Mouse (Mus musculus): ENCODE measurements around the gene Znrf3.
A peak's percentile ranks its signal among the peaks of the same experiment; 100 is the strongest.

The Znrf3 gene

DNA sequence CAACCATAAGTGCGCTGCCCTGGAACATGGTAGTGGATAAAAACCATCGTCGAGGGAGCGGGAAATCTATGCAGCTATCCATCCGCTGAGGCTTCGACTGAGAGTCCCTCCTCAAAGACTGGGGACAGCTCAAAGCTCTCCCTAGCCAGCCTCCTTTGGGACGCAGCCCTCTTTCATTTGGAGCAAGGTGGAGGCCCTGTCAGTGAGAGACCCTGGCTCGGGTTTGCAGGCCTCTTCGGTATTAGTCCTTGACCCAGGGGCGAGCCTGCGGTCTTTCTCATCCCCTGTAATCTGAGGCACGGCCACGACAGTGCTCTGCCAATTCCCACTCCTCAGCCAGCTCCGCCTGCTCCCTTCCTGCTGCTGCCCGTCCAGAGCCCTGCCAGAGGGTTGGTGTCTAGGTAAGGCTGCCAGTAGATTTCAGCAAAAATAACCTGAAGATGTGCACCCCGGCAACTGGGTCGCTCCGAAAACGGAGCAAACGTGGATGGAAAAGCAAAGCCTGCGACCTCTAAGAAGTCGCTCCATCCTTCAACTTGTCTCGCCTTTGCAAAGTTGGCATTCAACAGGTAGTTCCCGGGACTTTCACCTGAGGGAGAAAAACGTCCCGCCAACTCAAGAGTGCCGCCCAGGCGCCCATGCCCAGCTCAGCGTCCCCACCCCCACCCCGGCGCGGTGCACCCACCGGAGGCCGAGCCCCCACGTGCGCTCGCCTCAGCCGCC is 975 bp downstream of the Znrf3 start:
- DNase-seq (ENCODE audit: inconsistent age in 2 of 2, low spot score in 1 of 2), result peak; percentile 63 to 83

DNA sequence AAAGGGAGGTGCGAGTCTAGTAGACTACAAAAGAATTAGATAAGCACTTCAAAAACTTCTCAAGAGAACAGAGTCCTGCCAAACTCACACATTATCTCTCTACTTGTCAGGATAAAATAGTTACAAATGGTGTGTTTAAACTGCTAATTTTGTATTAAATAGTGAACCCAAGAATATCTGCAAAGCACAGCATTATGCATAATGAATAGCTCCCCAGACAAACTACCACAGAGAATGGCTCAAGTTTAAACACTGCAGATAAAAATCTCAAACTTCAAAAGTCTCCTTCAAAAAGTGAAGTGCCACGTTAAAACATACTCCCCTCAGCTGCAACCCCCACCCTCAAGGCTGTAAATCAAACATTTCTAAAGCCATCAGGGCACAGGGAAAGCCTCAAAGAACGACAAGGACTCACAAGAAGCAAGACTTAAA is 2.0 kb downstream of the Znrf3 start:
- peak in 1 of 2 experiments; percentile 49 for DNase-seq (ENCODE audit: inconsistent age in 2 of 2, low spot score in 1 of 2)

DNA sequence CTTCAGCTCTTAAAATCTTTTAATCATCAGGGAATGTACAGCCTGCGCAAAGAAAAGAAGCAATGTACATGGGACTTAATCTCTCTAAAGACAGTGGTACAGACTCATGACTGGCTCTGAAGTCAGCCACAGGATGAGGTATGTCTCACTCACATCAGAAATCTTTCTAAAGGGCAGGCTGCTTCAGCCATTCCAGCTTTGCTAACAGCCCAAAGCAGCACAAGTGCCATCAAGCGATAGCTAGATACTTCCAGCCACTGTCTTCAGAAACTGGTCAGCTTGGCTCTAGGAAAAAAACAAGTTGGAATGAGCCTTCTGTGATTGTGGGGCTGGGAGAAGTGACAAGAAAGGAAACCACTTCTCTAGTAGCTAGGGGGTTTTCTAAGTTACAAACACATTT is 7.0 kb downstream of the Znrf3 start:
- DNase-seq (ENCODE audit: inconsistent age in 2 of 2, low spot score in 1 of 2), result peak in 1 of 2 experiments; percentile 60

DNA sequence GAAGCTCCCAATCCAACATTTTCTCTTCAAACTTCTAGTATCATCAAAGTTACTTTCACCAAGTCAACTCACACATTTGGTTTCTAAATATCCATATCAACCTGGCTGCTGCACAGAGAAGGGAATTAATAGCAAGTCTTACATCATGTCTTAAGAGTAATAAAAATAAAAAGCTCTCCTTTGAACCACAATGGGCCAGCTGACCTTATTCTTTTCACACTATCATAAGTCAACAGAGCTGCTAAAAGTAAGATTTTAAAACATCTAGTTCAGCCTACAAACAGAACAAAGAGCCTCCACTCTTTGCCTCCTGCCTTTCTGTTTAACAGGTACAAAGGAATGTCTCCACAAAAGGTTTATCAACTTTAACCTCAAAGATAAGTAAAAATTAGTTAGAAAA is 7.7 kb downstream of the Znrf3 start:
- DNase-seq (ENCODE audit: inconsistent age in 2 of 2, low spot score in 1 of 2), result no peak

DNA sequence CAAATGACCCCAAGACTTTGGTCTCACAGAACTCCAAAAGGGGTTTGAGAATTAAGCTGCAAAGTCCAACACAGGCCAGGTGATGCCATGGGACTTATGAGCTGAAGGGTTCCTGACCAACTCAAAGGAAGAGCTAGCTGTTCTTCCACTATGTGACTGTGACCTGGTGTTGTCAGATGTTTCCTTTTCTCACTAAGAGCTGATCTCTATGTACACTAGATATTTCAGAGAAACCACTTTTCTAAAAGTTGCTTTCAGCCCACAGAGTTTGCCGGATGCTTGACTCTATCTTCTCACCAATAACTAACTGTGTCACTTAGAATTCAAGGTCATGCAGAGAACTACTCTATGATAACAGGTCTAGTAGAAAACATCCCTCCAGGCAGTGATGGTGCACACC is 9.2 kb downstream of the Znrf3 start:
- peak in 1 of 2 experiments; percentile 23 for DNase-seq (ENCODE audit: inconsistent age in 2 of 2, low spot score in 1 of 2)

DNA sequence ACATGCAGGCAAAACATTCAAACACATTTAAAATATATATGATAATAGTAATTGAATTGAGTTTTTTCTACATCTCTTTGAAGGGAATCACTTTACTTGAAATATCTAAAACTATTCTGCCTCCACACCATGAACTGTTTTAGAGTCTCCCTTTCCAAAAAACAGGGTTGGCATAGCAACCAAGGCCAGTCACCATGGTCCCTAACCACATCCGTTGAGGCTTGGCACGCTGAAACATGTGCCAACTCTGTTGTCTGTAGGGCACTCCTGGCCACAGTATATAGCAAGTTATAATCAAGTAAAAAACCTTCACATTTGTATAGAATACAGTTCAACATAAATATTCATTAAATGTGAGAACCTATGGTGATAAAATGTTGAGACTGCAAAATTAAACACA is 12.3 kb downstream of the Znrf3 start:
- DNase-seq (ENCODE audit: inconsistent age in 2 of 2, low spot score in 1 of 2), result peak; percentile 68 to 81

DNA sequence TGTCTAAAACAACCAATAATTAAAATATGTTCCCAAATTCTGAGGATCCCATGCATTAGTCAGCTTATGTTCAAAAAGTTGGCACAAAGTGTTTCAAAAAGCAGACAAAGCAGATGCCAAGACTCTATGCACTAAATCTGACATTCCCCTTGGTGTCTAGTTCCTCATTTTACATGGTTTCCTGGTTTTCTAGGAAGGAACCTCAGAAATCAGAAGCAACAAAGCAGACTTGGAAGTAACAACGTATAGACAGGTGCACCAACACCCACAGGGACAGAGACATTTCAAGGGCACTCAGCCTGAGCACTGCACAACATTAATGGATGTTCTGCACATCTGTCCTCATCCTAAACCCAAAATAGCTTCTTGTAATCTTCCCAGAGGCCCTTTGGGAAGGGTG is 13.8 kb downstream of the Znrf3 start:
- no peak for DNase-seq (ENCODE audit: inconsistent age in 2 of 2, low spot score in 1 of 2)

DNA sequence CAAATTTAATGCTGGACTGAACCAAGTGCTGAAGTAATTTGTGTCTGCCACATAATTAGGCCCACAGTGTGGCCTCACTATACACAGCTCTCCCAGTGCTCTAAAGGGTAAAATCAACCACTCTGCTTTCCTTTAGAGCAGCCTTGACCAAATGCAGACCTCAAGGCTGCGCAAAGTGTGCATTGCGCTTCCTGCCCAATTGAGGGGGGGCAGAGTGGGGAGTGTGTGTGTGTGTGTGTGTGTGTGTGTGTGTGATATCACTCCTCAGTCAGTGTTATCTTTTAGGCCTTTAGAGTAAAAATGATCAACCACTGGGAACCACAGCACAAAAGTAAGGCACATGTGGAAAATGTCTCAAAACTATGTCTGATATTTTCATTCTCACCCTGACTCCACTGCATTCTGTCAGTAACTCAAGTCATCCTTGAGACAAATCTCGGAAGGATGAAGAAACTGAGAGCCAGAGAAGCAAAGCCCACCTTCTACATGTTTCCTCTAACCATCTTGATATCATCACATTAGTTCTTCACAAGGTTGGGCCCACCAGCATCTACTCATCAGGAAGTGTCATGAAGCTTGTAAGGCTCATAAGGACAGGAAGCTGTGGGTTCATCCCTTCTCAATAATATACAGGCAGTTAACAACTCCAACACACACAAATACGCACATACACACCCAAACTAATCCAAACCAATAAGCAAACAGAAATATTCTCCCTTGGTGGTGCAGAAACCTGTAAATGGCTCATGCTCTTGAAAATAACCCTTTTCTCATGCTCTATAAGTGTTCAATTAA is 15.1 kb downstream of the Znrf3 start:
- DNase-seq (ENCODE audit: inconsistent age in 2 of 2, low spot score in 1 of 2), result no peak

DNA sequence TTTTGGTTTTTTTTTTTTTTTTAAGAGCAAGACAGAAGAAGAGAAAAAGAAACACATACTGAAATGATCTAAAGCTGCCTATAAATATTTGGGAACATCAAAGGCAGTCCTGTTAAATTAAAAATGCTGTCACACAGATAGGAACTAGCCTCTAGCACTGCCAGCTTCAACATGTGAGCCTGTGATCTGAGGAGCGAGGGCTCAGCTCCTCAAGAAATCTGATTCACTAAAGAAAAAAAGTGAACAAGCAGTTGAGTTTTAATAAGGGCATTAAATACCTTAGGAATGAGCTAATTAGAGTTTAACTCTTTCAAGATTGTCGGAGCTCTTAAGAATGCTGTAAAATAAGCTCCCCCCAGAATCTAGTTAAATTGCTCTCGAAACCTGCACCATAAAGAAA is 17.4 kb downstream of the Znrf3 start:
- no peak for DNase-seq (ENCODE audit: inconsistent age in 2 of 2, low spot score in 1 of 2)

DNA sequence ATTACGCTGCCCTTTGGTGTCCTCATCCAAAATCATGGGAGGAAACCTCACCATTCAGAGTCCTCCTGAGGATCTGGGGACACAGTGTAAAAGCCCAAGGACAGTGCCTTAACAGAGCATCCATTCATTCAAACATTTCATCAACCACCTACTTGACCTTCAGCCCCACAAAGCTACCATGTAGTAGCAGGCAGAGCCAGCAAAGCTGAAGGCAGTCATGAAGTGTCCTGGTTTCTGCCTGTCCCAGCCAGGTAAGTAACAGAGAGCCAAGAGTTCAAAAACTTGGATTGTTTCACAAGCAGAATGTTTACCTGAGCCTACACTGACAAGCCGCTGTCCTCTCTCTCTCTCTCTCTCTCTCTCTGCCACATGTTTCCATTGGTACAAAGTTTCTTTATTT is 18.3 kb downstream of the Znrf3 start:
- peak in 1 of 2 experiments; percentile 51 for DNase-seq (ENCODE audit: inconsistent age in 2 of 2, low spot score in 1 of 2)

DNA sequence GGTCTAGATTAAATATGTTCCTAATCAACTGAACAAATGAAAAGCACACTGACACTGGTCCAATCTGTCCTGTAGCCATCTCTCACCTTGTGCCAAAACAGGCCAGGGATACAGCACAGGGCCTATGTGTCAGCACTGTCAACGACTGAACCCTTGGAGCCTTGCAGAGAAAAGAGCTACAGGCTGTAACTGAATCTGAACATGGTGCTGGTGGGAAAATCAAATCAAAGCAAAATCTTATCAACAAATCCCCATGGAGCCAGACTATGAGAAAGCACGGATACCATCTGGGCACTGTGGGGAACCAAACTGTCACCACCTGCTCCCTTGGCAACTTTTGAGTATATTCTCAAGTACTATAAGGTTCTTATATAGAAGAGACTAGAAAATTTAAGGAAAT is 19.5 kb downstream of the Znrf3 start:
- peak in 1 of 2 experiments; percentile 68 for DNase-seq (ENCODE audit: inconsistent age in 2 of 2, low spot score in 1 of 2)

DNA sequence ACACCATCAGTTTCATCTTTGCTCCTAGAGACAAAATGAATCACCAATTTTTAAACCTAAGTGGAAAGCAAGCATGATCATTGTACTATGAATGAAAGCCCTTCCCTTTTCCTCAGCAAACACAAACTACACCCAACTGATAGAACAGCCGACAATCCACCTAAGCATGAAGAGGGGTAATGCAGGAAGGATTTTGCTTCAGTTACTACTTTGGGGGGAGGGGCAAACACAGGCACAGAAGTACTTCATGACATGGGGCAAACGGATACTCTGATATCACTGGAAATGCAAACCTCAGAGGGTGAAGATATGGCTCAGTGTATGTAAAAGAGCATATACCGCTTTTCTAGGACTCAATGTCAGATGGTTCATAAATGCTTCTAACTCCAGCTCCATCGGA is 20.5 kb downstream of the Znrf3 start:
- DNase-seq (ENCODE audit: inconsistent age in 2 of 2, low spot score in 1 of 2), result no peak

DNA sequence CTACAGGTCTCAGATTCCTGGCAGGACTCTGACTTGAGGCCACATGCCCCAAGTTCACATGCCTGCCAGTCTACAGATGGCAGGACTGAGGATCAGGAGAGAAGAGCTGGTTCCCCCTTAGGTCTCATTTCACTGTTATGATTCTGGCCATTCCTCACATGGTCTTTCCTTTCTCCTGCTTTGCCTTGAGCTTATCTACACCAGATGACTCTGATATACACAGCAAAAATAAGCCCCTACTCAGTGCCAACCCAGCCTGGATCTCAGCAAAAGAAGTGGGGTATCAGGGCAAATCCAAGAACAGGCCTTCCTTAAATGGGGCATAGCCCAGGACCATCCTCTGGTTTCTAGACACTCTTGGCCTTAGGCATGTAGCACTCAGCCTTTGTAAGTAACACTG is 21.6 kb downstream of the Znrf3 start:
- no peak for DNase-seq (ENCODE audit: inconsistent age in 2 of 2, low spot score in 1 of 2)

DNA sequence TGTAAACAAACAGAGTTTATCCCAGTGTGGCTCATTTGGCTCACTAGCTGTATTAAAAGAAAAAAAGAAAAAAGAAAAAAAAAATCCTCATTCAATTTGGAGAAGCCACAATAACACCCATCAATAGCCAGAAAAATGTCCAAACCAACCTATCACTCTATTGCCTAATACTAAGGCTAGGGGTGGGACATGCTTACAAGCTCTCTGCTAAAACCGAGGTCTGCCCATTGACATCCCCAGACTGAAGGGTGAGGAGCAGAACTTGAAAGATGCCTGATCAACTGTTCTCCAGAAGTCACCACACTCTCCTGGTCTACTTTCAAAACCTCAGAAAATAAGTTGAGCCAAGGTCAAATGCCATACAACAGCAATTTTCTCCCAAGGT is 22.4 kb downstream of the Znrf3 start:
- no peak for DNase-seq (ENCODE audit: inconsistent age in 2 of 2, low spot score in 1 of 2)

DNA sequence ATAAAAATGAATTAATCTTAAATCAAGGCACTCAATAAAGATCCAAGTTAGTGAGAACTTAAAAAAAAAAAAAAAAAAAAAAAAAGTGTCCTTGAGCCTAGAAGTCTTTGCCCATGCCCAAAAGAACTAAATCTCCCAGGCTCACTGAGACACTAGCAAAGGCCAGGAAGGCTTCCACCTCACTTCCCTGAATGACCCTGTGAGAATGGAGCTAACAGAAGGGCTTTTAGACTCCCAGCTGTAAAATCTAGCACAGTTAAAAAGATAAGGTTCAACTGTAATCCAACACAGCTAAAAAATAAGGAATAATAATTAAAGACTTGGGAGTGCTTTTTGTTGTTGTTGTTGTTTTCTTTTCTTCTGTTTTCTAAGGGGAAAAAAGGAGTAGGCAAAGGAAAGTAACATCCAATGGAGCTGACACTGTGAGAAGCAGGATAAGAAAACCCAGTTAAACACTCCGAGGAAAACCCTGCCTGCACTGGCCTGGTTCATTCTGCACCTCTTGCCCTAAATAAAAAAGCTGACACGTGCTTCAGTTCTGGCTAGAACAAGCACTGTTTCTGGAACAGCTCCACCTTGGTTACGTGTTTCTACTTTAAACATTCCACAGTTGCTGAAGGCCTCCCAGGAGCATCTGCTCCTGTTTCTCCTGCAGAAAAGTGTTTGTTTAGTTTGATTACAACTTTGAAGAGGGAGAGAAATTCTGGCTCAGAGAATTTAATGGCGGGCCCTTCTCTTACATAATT is 23.0 kb downstream of the Znrf3 start:
- peak in 1 of 2 experiments; percentile 76 for DNase-seq (ENCODE audit: inconsistent age in 2 of 2, low spot score in 1 of 2)

DNA sequence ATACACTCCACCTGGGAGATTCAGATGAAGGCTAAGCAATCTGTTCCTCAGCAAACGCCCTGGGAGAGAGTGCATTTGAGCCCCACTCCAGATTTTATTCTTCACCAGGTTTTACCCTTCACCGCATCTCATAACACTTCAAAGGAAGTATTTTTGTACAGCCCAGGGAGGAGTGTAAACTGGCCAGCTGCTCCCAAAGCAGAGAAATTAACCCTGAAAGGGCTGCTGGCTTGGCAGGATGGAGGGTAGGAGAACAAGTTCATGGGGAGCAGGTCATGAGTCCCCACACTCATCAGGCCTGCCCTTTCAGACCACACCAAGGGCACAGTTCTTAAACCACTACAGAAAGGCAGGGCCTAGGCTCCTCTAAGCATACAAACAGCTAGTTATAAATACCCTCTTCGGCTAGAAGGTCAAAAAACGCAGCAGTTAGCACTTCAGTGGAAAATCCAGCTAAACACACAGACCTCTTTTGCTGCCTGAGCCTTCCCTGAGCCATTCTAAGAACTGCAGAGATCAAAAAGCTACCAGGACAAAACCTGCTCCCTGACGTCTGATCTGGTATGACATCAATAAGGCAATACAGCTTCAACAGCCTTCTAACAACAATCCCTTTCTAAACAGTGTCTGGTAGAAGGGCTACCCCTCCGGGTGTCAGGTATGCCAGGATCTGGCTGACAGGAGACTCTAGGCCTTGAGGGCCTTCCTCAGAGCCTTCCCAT is 28.9 kb downstream of the Znrf3 start:
- peak; percentile 40 to 79 for DNase-seq (ENCODE audit: inconsistent age in 2 of 2, low spot score in 1 of 2)

DNA sequence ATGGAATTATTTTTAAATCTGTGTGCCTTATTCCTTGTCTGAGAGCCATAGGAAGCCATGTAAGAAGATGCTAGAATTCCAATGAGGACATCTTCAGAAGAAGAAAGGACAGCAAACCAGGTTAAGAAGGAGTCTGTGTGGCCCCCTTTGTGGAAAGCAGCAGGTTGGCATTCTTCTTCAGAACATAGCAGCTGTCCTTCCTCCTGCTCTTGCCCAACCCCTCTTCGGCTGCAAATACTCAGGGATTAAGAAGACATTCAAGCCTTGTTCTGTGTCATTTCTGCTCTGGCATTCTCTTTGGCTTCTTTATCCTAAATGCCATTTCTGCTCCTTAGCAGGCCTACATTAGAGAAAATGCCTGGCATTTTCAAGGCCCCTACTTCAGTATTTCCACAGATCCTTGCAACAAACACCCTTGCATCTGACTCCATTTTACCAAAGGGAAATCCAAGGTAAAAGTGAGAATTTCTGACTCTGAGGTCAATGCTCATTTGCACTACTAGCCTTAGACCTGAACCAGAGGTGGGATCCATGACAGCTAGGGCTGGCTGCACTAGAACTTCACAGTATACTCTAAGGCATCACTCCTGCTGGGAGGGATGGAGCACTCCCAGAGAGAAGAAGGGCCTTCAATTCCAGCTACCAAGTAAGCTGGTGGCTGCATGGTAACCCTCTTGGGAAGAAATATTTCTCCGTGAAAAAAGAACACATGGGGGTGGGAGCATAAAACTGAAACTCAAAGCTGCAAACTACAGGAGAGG is 29.6 kb downstream of the Znrf3 start:
- no peak for DNase-seq (ENCODE audit: inconsistent age in 2 of 2, low spot score in 1 of 2)

DNA sequence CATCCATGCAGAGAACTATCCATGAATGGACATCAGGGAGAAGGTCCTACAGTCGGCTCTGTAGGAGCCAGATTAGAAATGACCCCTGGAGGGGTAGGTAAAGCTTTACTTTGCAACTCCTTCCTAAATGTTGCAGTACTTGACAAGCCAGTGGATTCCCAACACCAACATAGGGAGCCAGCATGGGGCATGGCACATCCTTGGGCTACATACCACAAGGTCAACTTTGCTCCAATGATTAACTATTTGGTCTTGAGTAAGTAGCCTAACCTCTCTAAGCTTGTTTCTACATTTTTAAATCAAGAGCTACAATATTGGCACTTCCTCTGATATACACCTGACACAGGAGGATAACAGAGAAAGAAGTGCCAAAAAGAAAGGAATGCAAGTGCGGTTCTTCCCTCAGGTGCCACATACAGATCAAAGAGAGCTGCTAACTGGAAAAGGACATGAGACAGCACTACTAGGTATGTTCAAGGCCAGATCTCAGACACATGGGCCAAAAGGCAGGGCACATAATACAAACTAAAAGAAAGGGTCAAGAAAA is 31.9 kb downstream of the Znrf3 start:
- peak in 1 of 2 experiments; percentile 77 for DNase-seq (ENCODE audit: inconsistent age in 2 of 2, low spot score in 1 of 2)

DNA sequence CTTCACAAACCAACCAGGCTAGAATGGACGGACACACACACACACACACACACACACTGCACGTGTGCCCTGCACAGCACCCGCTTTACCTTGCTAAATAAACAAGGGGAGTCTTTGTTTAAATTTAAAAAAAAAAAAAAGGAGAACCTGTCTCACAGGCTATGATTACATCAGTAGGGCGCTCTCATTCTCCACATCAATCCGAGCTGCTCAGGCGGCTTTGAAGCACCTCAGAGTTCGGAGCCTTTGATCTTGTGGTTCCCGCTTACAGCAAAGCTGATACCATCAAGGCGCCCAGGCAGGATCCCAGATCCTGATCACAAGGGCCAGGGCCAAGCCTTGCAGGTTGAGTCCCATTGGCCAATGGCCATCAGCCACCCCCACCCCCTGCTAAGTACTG is 33.1 kb downstream of the Znrf3 start:
- peak; percentile 45 to 78 for DNase-seq (ENCODE audit: inconsistent age in 2 of 2, low spot score in 1 of 2)

DNA sequence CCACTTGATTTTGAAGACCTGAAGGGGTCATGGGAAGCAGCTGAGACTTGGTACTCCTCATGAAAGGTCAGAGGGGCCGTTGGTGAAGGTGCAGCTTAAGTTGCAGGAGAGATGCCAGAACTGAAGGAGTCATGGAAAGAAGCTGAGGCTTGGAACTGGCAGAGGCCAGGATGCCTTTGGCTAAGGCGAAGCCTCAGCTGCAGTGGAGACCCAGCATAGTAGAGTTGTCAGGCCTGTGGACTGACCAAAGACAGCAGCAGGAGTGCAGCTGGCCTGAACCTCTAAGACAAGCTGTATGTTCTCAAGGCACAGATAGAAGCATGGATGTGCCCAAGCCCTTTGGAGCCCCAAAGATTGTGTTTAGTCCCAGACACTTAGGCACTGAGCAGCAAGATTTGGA is 40.5 kb downstream of the Znrf3 start:
- no peak for DNase-seq (ENCODE audit: inconsistent age in 2 of 2, low spot score in 1 of 2)
